Mouse (Mus musculus) kidney, adult 18-20 months (tissue): ENCODE measurements around the gene Trpc4.

Source experiments
- DNase-seq: peaks from one replicate; pipeline ENCODE4 v3.0.0; 2021

The Trpc4 gene

DNA sequence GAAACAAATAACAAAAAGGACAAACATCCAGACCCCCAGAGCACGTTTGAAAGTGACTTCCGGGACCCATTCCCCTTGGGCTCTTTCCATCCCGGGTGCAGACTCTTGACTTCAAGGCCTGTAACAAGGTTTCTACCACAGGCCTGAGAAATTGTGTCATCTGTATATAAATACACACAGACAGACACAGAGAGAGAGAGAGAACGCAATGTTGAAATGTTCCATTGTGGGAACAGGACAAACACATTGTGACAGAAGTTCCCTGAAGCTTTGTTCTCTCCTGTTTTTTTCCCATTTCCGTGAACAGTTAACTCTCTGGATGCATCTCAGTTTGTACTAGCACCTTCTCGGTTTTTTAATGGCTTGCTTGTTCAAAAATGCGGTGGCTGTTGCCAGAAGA is 118.8 kb downstream of the Trpc4 start:
- no peak for DNase-seq

DNA sequence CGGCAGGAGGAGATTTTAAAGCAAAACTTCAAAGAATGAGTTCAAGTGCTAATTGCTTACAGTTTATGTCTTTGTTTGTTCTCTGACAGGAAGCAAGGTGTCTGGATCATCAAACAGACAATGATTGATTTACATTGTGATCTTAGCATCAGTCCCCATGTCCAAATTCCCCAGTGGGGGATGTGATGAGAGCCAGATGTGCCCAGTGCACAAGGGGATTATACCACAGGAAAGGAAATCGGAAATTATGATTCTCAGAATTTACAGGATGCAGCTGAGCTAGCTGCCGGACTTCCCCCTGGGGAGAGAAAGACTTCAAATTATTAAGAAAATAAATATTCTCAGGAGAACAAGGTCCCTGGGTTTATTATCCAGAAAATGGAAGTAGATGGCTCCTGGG is 133.9 kb downstream of the Trpc4 start:
- DNase-seq = no peak

GRCm38 (mm10) chr3:54310604-54311003 is 154.8 kb downstream of the Trpc4 start:
- DNase-seq = no peak

GRCm38 (mm10) chr3:54314055-54314454 is 158.2 kb downstream of the Trpc4 start:
- DNase-seq = no peak

DNA sequence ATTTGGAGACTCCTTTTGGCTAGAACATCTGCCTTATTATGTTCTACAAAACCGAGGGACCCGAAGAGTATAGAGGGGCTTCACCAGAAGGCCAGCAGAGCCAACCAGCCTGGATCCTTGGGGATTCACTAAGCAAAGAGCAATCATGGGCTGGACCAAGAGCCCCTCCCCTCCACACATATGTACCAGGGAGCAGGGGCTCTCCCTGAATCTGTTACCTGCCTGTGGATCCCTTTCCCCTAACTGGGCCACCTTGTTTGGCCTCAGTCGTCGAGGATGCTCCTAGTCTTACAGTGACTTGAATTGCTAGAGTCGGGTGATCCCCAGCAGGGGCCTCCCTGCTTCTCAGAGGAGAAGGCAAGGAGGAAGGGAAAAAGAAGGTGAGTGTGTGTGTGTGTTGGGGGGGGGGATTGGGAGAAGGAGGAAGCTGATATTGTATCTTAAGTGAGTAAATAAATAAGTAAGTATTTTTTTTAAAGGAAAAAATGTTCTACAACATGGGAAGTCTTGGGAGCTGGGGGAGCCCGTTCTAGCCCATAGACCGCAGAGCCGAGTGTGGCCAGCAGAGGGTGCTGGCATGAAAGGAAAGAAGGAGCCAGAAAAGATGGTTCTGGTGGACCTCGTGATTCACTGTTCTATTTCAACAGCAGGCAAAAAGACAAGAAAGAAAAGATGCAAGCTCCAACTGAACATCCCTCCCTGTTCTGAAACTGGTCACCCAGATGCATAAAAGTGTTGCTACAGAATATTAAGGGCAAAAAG is 197.2 kb downstream of the Trpc4 start:
- DNase-seq = peak; percentile 74

DNA sequence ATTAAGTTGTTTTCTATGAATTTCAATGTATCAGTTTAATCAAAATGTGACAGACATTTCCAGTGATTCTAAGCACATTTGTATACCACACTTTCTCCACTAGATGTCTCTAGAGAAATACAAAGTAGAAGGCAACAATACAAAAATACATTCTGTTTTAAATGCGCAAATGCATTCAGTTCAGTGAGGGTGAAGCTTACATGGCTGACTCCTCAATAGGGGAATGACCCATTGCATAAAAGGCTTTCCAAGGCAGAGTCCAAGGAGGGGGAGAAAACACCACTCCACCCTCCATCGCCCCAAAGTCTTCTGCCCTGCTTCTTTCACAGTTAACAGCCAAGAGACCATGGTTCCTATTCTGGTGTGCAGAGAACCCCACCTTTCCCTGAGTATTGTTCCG is 201.7 kb downstream of the Trpc4 start:
- DNase-seq = no peak

DNA sequence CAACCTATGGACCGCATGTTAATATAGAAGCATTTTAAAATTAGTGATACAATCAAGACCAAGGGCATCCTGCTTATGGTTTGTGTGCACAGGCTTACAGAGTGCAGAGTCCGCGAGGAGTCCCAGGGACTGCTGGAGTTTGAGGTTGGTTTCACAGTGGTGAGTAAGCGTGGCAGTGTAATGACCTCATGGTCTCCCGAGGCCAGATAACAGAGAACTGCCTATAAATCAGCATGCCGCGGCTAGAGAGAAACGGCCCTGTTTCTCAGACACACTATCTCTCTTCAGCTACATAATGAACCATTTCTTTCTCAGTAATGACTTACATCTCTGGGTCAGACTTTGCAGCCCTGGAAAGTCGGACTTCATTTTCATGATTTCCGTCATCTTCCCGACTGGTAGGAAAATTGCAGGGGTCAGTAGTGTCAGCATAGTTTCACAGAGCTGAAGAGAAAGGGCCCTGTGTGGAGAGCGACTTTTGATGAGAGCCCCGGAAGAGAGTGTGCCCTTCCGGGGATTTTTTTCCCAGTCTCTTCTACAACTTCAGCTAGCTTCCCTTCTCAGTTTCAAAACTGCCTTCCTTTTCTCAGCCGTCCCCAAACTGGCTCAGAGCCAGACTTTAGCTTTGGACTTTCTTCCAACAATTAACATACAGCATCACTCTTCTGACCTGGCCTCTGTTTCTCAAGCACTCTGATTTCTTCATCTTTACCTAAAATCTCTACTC is 202.8 kb downstream of the Trpc4 start:
- DNase-seq = no peak

DNA sequence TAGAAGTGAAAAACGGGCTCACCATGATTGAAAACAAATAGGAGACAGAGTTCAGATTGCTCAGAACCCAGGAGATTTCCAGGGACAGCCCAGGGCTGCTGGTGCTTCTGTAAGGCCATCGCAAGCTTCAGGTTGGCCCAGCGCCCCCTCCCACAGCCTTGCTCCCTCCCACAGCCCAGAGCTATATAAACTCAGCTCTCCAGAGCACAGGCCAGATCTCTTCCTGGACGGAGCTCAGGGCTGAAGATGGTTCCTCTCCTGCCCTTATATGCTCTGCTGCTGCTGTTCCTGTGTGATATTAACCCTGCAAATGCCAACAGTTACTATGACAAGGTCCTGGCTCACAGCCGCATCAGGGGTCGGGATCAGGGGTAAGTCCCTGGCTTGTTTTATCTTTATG is 205.1 kb downstream of the Trpc4 start, which contains the start of gene Postn:
Gene Postn, plus strand, starts transcription at position 213 of the 400 bp plus-strand sequence.
- no peak for DNase-seq

GRCm38 (mm10) chr3:54361656-54362055 is 205.8 kb downstream of the Trpc4 start:
- no peak for DNase-seq
